Mouse (Mus musculus) liver, adult 2 months (tissue): ENCODE measurements around the gene Tmem221. TPM values are rescaled to one million over a fixed set of nuclear protein-coding genes. Genes with fewer than 3 reads are reported as not detected.

ENCODE experiments used
- DNase-seq: peaks from one replicate; pipeline ENCODE4 v3.0.0-alpha.2; 2011; ENCODE audit warnings: low read depth, low spot score; ENCODE audit errors: extremely low read depth
- H3K27ac ChIP-seq: fragments of 200-500 bp; replicated peaks from 2 replicates; pipeline ENCODE4 v1.5.1; 2012; ENCODE audit warnings: low read depth, mild to moderate bottlenecking, control low read depth, inconsistent platforms, low read length; ENCODE audit not compliant: insufficient read depth
- H3K27me3 ChIP-seq: fragments of 200-500 bp; 2 replicates; pipeline ENCODE4 v1.6.1; 2012; ENCODE audit warnings: mild to moderate bottlenecking, moderate library complexity, low read length, inconsistent platforms; ENCODE audit not compliant: control insufficient read depth, insufficient read depth
- H3K36me3 ChIP-seq: fragments of 200-500 bp; 2 replicates; pipeline ENCODE4 v1.6.1; 2012; ENCODE audit warnings: low read length, inconsistent platforms; ENCODE audit not compliant: control insufficient read depth, insufficient read depth
- H3K4me1 ChIP-seq: fragments of 200-500 bp; 2 replicates; pipeline ENCODE4 v1.6.1; 2011; ENCODE audit warnings: low read length; ENCODE audit not compliant: control insufficient read depth, insufficient read depth
- H3K4me3 ChIP-seq: fragments of 200-500 bp; 2 replicates; pipeline ENCODE4 v1.5.1; 2011; ENCODE audit warnings: low read depth, mild to moderate bottlenecking, control low read depth, low read length, moderate library complexity; ENCODE audit not compliant: insufficient read depth
- H3K79me2 ChIP-seq: fragments of 200-500 bp; 2 replicates; pipeline ENCODE4 v1.6.1; 2012; ENCODE audit warnings: inconsistent platforms, mild to moderate bottlenecking, low read length, moderate library complexity; ENCODE audit not compliant: control insufficient read depth, insufficient read depth
- H3K9ac ChIP-seq: fragments of 200-500 bp; 2 replicates; pipeline ENCODE4 v1.6.1; 2012; ENCODE audit warnings: low read depth, mild to moderate bottlenecking, control low read depth, inconsistent platforms, low read length
- CTCF ChIP-seq: fragments of 200-500 bp; IDR thresholded peaks from 2 replicates; pipeline ENCODE4 v1.5.1; 2011; ENCODE audit warnings: low read depth, low read length, control low read depth
- POLR2A ChIP-seq: fragments of 200-500 bp; IDR thresholded peaks from 2 replicates; pipeline ENCODE4 v1.6.1; 2011; ENCODE audit warnings: low read length, control low read depth; ENCODE audit not compliant: insufficient read depth; ENCODE audit errors: extremely low read depth
- WGBS: fragments of 180-500 bp; shearing (Covaris S2); methylation state at CpG from one replicate; pipeline ENCODE4 v1.1.7; 2018; 5-methylcytosine and 5-hydroxymethylcytosine counted together
- polyA plus RNA-seq: library from polyadenylated mRNA; depleted of rRNA; stranded (reverse); fragments of >200 nt; gene quantifications from 2 replicates; pipeline ENCODE4 v1.2.3, GENCODE M21; 2012
- total RNA-seq: library from RNA; depleted of rRNA; stranded (reverse); fragments of >200 nt; gene quantifications from 2 replicates; pipeline ENCODE4 v1.2.3, GENCODE M21; 2014

Gene Tmem221
- total and polyA plus RNA-seq, 2 experiments, result 0.46 to 0.55 TPM

DNA sequence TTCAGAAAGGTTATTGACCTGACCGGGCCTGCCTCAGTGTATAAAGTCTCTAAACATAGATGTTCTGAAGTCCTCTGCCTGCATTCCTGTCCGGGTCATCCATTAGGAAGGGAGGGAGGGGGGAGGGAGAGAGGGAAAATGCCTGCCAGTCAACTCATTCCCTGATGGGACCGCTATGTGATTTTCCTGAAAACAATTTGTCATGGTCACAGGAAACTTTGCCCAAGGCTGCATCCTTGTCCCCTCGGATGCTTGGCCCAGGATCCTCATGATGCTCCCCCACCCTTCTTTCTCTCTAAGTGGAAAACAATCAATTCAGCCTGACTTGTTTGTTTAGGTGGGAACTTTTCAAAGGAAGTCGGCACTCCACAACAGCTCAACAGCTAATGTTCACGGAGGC, 41.9 kb downstream of the Tmem221 start:
- H3K9ac ChIP-seq, result no peak overlapping the region
- no peak overlapping the region for H3K27ac ChIP-seq
- H3K27me3 ChIP-seq, result no peaks in the 10 kb centered on the region
- WGBS, result 10% methylated on average over 6 of the region's 6 CpGs
- H3K4me3 ChIP-seq, result no peak overlapping the region
- no peaks in the 10 kb centered on the region for H3K79me2 ChIP-seq
- H3K36me3 ChIP-seq, result no peaks in the 10 kb centered on the region
- H3K4me1 ChIP-seq, result no peaks in the 10 kb centered on the region; the same call in 1 of the 2 replicates
- DNase-seq, result peak; percentile 29
- TF ChIP-seq CTCF, result no peak
- TF ChIP-seq POLR2A, result no peak

DNA sequence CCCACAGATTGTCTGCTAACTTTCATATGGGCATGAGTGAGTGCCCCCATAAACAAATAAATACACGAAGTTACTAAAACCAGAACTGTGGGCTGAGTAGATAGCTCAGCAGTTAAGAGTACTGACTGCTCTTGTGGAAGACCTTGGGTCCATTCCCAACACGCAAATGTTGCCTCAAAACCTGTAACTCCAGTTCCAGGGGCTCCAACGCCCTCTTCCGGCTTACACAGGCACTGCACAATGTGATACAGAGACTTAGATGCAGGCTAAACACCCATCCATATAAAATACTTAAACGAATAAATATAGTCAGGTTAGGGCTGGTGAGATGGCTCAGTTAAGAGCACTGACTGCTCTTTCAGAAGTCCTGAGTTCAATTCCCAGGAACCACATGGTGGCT, 43.6 kb downstream of the Tmem221 start:
- no peaks in the 10 kb centered on the region for H3K79me2 ChIP-seq
- WGBS, result 72% methylated on average over 5 of the region's 5 CpGs
- no peak for DNase-seq
- H3K27me3 ChIP-seq, result no peaks in the 10 kb centered on the region
- no peak overlapping the region for H3K4me3 ChIP-seq
- H3K4me1 ChIP-seq, result no peaks in the 10 kb centered on the region; the same call in 1 of the 2 replicates
- H3K36me3 ChIP-seq, result no peaks in the 10 kb centered on the region
- no peak for TF ChIP-seq POLR2A
- no peak; the same call in 1 of the 2 replicates for TF ChIP-seq CTCF
- H3K27ac ChIP-seq, result no peak overlapping the region
- H3K9ac ChIP-seq, result no peak overlapping the region

DNA sequence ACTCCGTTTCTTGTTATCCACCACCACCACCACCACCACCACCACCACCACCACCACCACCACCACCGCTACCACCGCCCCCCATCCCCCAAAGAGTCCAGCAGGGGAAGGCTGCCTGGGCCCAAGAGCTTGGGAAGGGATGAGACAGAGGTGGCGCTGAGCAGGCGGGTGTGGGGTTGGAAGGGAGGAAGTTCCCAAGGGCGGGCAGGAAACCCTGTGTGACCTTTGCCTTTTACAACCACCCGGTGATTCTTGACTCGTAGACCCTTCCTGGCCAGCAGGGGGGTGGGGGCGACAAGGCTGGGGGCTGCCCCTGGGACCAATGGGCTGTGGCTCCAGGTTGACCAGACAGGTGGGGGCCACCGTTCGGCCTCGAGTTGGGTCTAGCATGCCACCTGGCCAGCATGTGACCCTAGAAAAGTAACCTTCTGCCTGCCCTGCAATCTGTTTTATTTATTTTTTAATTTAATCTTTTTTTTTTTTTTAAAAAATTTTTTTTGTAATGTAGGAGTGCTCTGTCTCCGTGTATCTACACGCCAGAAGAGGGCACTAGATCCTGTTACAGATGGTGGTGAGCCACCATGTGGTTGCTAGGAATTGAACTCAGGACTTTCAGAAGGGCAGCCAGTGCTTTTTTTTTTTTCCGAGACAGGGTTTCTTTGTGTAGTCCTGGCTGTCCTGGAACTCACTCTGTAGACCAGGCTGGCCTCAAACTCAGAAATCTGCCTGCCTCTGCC, 45.5 kb downstream of the Tmem221 start:
- Histone ChIP-seq H3K27me3 (no peaks in the 10 kb centered on the region), H3K4me3 (no peak overlapping the region), H3K79me2 (no peaks in the 10 kb centered on the region), H3K4me1 (no peaks in the 10 kb centered on the region; the same call in 1 of the 2 replicates), H3K9ac (no peak overlapping the region), H3K27ac (no peak overlapping the region), H3K36me3 (no peaks in the 10 kb centered on the region)
- DNase-seq, result no peak
- 60% methylated on average over 15 of the region's 15 CpGs for WGBS
- TF ChIP-seq CTCF, result no peak
- no peak for TF ChIP-seq POLR2A

DNA sequence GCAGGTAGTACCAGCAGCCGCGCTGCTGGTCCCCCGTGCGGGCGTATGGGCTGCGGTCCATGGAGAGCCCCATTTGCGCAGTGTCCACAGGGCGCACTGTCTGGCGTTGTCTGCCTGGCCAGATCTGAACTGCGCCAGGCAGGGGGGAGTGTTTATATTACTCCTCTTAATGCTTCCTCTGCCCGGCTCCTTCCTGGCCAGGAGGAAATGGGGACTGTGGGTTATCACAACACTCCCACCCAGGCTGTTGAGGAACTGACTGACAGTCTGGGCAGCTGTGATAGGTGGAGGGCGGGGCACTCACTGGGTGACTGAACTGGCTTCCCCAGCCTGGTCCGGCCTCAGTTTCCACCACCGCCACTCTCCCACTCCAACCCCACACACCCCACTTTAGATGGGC, 47.0 kb downstream of the Tmem221 start, which contains the start of gene Plvap:
TSS of gene Plvap (minus strand) at position 109 of the 400 bp plus-strand sequence.
- no peak for TF ChIP-seq POLR2A
- no peak for TF ChIP-seq CTCF
- DNase-seq, result no peak
- WGBS, result 46% methylated on average over 14 of the region's 14 CpGs
- H3K9ac ChIP-seq, result peak within 1 kb of the TSS; percentile 53
- no peaks in the 10 kb centered on the region; the same call in 1 of the 2 replicates for H3K4me1 ChIP-seq
- H3K4me3 ChIP-seq, result peak within 1 kb of the TSS; percentile 45
- H3K36me3 ChIP-seq, result no peaks in the 10 kb centered on the region
- H3K79me2 ChIP-seq, result no peaks in the 10 kb centered on the region
- H3K27ac ChIP-seq, result peak within 1 kb of the TSS; percentile 27; the same call in 1 of the 2 replicates
- 0 out of 2 replicates have a peak, but pooled peaks cover 3% of the 10 kb centered on the region for H3K27me3 ChIP-seq

DNA sequence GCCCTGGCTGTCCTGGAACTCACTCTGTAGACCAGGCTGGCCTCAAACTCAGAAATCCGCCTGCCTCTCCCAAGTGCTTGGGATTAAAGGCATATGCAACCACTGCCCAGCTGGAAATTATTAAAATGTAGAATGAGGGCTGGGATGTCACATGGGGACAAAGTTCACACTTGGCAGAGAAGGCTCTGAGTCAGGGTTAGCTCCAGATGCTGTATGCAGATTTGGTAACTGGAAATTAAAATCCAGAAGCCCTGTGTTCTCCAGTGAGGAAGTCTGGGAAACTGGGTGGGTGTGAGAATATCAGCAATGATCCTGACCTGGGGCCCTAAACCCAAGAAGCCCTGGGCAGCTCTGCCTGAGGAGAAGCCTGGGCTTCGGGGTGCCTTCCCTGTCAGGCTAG, 49.4 kb downstream of the Tmem221 start:
- WGBS, result 80% methylated on average over 2 of the region's 2 CpGs
- no peak for TF ChIP-seq CTCF
- no peak for TF ChIP-seq POLR2A

DNA sequence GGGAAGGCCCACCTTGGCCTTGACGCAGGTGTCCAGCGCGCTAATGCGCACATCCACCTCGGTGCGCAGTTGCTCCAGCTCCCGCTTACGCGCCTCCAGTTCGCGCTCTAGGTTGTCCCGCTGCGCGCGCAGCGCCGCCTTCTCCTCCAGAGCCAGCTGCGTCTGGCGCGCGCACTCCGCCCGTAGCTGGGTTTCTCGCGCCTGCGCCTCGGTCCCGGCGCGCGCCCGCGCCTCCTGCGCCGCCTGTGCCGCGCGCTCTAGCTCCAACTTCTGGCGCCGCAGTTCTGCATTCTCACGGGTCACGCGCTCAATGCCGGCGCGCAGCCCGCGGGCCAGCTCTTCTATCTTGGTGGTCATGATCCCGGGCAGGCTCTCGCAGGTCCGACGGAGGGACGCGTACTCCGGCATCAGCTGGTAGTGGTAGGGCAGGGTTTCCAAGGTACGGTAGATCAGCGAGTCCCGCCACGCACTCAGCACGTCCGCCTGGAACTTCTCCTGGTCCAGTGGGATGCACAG, 51.0 kb downstream of the Tmem221 start:
- H3K4me3 ChIP-seq, result peak overlapping the region; percentile 52
- no peaks in the 10 kb centered on the region; the same call in 1 of the 2 replicates for H3K4me1 ChIP-seq
- TF ChIP-seq CTCF (no peak), POLR2A (no peak)
- no peaks in the 10 kb centered on the region for H3K36me3 ChIP-seq
- H3K9ac ChIP-seq, result peak overlapping the region; percentile 51
- 2% methylated on average over 61 of the region's 61 CpGs for WGBS
- H3K27ac ChIP-seq, result no peak overlapping the region
- 0 out of 2 replicates have a peak, but pooled peaks cover 3% of the 10 kb centered on the region for H3K27me3 ChIP-seq
- no peak for DNase-seq
- H3K79me2 ChIP-seq, result no peaks in the 10 kb centered on the region

More for the DNA sequence above, 49.4 kb downstream of the Tmem221 start:
- DNase-seq, result no peak
- H3K27ac ChIP-seq, result no peak overlapping the region
- 0 out of 2 replicates have a peak, but pooled peaks cover 3% of the 10 kb centered on the region for H3K27me3 ChIP-seq
- no peak overlapping the region for H3K9ac ChIP-seq
- H3K4me1 ChIP-seq, result no peaks in the 10 kb centered on the region; the same call in 1 of the 2 replicates
- H3K79me2 ChIP-seq, result no peaks in the 10 kb centered on the region
- no peaks in the 10 kb centered on the region for H3K36me3 ChIP-seq
- H3K4me3 ChIP-seq, result no peak overlapping the region
